ENCODE assay signal across 9 mouse cellular contexts in genomic region chr1:168241316-168241715, GRCm38 (mm10).
A peak's percentile ranks its signal among the peaks of the same experiment; 100 is the strongest.
DNase-seq lines count a peak whose midpoint lies in the region; ATAC-seq and TF ChIP-seq lines count a peak whose summit lies in the region.
"Had no signal": no experiment of that assay in that cellular context is flagged by ENCODE, and none has a peak within 500 bp of the region (broad histone marks: within the 10 kb centered on the region; RNA-seq: fewer than 3 reads in every experiment).

No protein-coding gene starts in this region.

- no peak overlapping the region for H3K4me3 ChIP-seq in kidney, embryonic 15.5 days (replicated peaks)
- H3K4me3 ChIP-seq in embryonic facial prominence, embryonic 15.5 days (replicated peaks) = no peak overlapping the region; the same call in 1 of the 2 replicates
- 0 out of 2 replicates have a peak overlapping the region, but pooled peaks have one; percentile 4 for H3K4me3 ChIP-seq in forebrain, embryonic 16.5 days (replicated peaks; ENCODE audit: low read length)
- no peak overlapping the region for H3K4me3 ChIP-seq in midbrain, embryonic 14.5 days (replicated peaks; ENCODE audit: low read depth, low read length)
- H3K4me3 ChIP-seq in cerebellum, adult 2 months (replicated peaks; ENCODE audit: insufficient read depth, low read depth, low read length) = no peak overlapping the region

- peak overlapping the region; percentile 37 for H3K4me2 ChIP-seq in kidney, embryonic 15.5 days
- peak overlapping the region; percentile 32 for H3K4me2 ChIP-seq in embryonic facial prominence, embryonic 15.5 days (replicated peaks)
- peak overlapping the region; percentile 36 for H3K4me2 ChIP-seq in forebrain, embryonic 16.5 days (ENCODE audit: low read length)
- H3K4me2 ChIP-seq in midbrain, embryonic 14.5 days (ENCODE audit: low read length) = peak overlapping the region; percentile 23

- 13% methylated on average over 7 of the region's 7 CpGs for WGBS in kidney, embryonic 15.5 days
- WGBS in embryonic facial prominence, embryonic 15.5 days = 14% methylated on average over 7 of the region's 7 CpGs
- WGBS in forebrain, embryonic 16.5 days = 6% methylated on average over 7 of the region's 7 CpGs
- WGBS in midbrain, embryonic 14.5 days = 12% methylated on average over 7 of the region's 7 CpGs
- WGBS in cerebellum, adult 2 months = 55% methylated on average over 7 of the region's 7 CpGs

- TF ChIP-seq CTCF in cerebellum, adult 2 months (IDR thresholded peaks at IDR 0.05; ENCODE audit: borderline replicate concordance, insufficient read depth, low read depth, low read length) = no peak

- H3K27ac ChIP-seq in kidney, embryonic 15.5 days = peak overlapping the region; percentile 74; the same call in 1 of the 2 replicates
- peak overlapping the region; percentile 63; the same call in 1 of the 2 replicates for H3K27ac ChIP-seq in embryonic facial prominence, embryonic 15.5 days (replicated peaks)
- H3K27ac ChIP-seq in forebrain, embryonic 16.5 days (ENCODE audit: low read length) = peak overlapping the region; percentile 90
- H3K27ac ChIP-seq in midbrain, embryonic 14.5 days (replicated peaks; ENCODE audit: low read depth, low read length) = peak overlapping the region; percentile 21
- no peak overlapping the region for H3K27ac ChIP-seq in cerebellum, adult 2 months (ENCODE audit: insufficient read depth, low read length)
- H3K27ac ChIP-seq: macrophage had no signal

- H3K9ac ChIP-seq in kidney, embryonic 15.5 days = no peak overlapping the region
- no peak overlapping the region for H3K9ac ChIP-seq in embryonic facial prominence, embryonic 15.5 days
- H3K9ac ChIP-seq in forebrain, embryonic 16.5 days (replicated peaks; ENCODE audit: low read depth, low read length) = peak overlapping the region; percentile 33; the same call in 1 of the 2 replicates
- H3K9ac ChIP-seq in midbrain, embryonic 14.5 days (replicated peaks; ENCODE audit: low read length) = no peak overlapping the region; the same call in 1 of the 2 replicates

- peaks cover 77% of the 10 kb centered on the region for H3K4me1 ChIP-seq in kidney, embryonic 15.5 days
- peaks cover 40% of the 10 kb centered on the region for H3K4me1 ChIP-seq in embryonic facial prominence, embryonic 15.5 days
- H3K4me1 ChIP-seq in forebrain, embryonic 16.5 days (replicated peaks; ENCODE audit: control insufficient read depth, insufficient read depth, low read length) = peaks cover 73% of the 10 kb centered on the region
- peaks cover 61% of the 10 kb centered on the region for H3K4me1 ChIP-seq in midbrain, embryonic 14.5 days (ENCODE audit: control insufficient read depth, insufficient read depth, low read length)
- H3K4me1 ChIP-seq in cerebellum, adult 2 months (ENCODE audit: control insufficient read depth, insufficient read depth, low read length) = peaks cover 6% of the 10 kb centered on the region

- DNase-seq in kidney, adult 18-20 months = no peak
- no peak for DNase-seq in midbrain, embryonic 14.5 days
- no peak for DNase-seq in cerebellum, adult 2 months
- no peak for DNase-seq in embryo, embryonic 10.5 days (ENCODE audit: low spot score)
- DNase-seq: cerebellum, adult 11 months had no signal

- peaks cover 5% of the 10 kb centered on the region; the same call in 1 of the 2 replicates for H3K36me3 ChIP-seq in kidney, embryonic 15.5 days
- H3K36me3 ChIP-seq in embryonic facial prominence, embryonic 15.5 days = no peaks in the 10 kb centered on the region
- H3K36me3 ChIP-seq in forebrain, embryonic 16.5 days (ENCODE audit: control insufficient read depth, insufficient read depth) = no peaks in the 10 kb centered on the region
- no peaks in the 10 kb centered on the region for H3K36me3 ChIP-seq in midbrain, embryonic 14.5 days (ENCODE audit: control insufficient read depth, insufficient read depth, low read length)

- no peak; the same call in 1 of the 2 replicates for ATAC-seq in kidney, embryonic 15.5 days (replicated peaks; ENCODE audit: low FRiP score)
- no peak for ATAC-seq in embryonic facial prominence, embryonic 15.5 days (ENCODE audit: insufficient number of reproducible peaks, low FRiP score, low TSS enrichment, low read depth)
- peak; percentile 54 for ATAC-seq in forebrain, embryonic 16.5 days
- no peak for ATAC-seq in midbrain, embryonic 14.5 days (ENCODE audit: low FRiP score, low TSS enrichment)

- H3K27me3 ChIP-seq in kidney, embryonic 15.5 days = no peaks in the 10 kb centered on the region
- H3K27me3 ChIP-seq in embryonic facial prominence, embryonic 15.5 days = no peaks in the 10 kb centered on the region
- no peaks in the 10 kb centered on the region for H3K27me3 ChIP-seq in forebrain, embryonic 16.5 days (replicated peaks; ENCODE audit: control insufficient read depth, insufficient read depth, low read length)
- no peaks in the 10 kb centered on the region for H3K27me3 ChIP-seq in midbrain, embryonic 14.5 days (ENCODE audit: control insufficient read depth, insufficient read depth, low read length)
- no peaks in the 10 kb centered on the region for H3K27me3 ChIP-seq in cerebellum, adult 2 months (ENCODE audit: control insufficient read depth, insufficient read depth, low read length)

- no peak for TF ChIP-seq POLR2A in cerebellum, adult 2 months (IDR thresholded peaks at IDR 0.05; ENCODE audit: borderline replicate concordance, insufficient read depth, low read length)

- H3K9me3 ChIP-seq in kidney, embryonic 15.5 days (replicated peaks) = no peaks in the 10 kb centered on the region
- no peaks in the 10 kb centered on the region for H3K9me3 ChIP-seq in embryonic facial prominence, embryonic 15.5 days (replicated peaks)
- no peaks in the 10 kb centered on the region for H3K9me3 ChIP-seq in forebrain, embryonic 16.5 days (ENCODE audit: control insufficient read depth, low read length)
- no peaks in the 10 kb centered on the region for H3K9me3 ChIP-seq in midbrain, embryonic 14.5 days (ENCODE audit: control insufficient read depth, low read length)
